Mouse (Mus musculus): ENCODE measurements around the gene Xrcc5.

Gene Xrcc5

DNA sequence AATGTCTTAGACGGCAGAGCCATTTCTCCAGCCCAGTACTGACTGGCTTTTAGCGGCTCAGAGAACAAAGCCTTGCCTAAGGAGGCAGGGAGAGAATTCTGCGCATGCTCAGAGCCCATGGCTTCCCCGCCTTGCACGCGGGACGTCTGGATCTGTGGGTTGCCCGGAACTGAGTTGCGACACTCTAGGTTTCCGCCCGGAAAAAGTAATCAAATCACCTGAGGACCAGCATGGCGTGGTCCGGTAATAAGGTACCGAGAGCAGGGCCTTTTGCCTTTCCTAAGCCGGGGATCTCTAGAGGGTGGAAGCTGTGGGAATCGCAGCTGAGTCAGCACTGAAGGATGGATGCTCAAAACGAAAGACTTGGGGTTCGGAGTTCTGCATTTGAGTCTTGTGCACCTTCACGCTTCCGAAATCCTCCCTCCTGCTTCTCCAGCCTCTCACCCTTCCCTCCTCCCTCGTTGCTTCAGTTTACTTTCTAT, at the start of gene Xrcc5:
TSS of gene Xrcc5 (plus strand) at position 105 of the 482 bp plus-strand sequence.
- DNase-seq (ENCODE audit: low spot score in 2 of 2) = peak; percentile 88 to 90

DNA sequence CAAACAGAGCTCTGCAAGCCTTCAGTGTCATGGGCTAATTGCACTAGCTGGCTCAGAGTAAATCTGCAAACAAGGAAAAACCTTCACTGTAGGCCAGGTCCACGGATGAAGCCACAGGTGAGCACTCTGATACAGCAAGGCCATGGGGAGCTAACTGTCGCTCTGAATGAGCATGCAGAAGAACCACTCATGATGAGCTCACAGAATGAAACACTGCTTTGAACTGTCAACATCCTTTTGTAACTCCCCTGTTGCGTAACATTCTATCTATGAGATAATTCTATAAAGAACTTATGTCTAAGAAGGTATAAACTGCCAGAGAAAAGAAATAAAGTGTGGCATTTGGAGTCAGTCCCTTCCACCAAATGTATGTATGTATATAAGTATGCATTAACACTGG, 44.1 kb upstream of the Xrcc5 start:
- DNase-seq (ENCODE audit: low spot score in 2 of 2) = no peak

- DNase-seq (ENCODE audit: low spot score in 2 of 2) = no peak
Observed at GRCm38 (mm10) chr1:72278085-72278484, 29.1 kb upstream of the Xrcc5 start.

DNA sequence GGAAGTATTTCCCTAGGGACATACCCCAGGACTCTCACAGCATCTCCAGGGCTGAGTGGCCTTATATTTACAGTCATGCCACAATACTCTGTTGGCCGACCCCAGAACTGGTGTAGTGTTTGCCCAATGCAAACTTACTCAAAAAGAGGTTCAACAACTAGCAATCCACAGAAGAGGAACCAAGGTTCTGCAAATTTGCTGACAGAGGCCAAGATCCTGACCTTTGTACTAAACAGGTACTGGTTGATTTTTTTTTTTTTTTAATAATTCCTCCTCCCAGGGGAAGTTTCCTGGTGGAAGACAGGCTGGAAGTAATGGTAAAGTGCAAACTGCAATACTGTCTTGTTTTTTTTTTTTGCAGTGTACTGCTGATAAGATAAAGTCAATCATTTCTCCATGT, 24.6 kb upstream of the Xrcc5 start:
- DNase-seq (ENCODE audit: low spot score in 2 of 2) = no peak

DNA sequence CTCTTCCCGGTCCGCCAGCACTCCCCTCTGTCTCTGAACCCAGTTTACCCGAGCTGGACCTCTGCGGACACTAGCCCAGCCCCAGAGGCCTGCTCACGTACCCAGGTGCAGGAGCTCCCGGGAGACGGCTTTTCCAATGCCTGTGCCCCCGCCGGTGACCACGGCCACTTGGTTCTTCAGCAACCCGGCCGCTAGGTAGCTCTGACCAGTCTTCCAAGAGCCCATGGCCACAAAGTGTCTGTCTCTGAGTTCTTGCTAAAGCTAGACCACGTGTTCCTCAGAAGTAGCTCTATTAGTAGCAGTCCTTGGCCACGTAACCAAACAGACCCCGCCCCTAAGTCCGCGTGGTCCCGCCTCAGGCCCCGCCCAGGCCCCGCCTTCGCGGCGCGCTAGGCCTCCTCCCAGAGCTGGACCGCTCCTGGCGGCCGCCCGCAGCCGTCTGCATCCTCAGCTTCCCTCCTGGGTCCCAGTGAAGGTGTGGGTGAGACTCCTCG, 23.2 kb upstream of the Xrcc5 start, which contains the start of the genes Pecr and Tmem169:
TSS of gene Pecr (minus strand) at position 323 of the 494 bp plus-strand sequence.
TSS of gene Tmem169 (plus strand) at position 378 of the 494 bp plus-strand sequence.
- peak; percentile 89 to 90 for DNase-seq (ENCODE audit: low spot score in 2 of 2)

DNA sequence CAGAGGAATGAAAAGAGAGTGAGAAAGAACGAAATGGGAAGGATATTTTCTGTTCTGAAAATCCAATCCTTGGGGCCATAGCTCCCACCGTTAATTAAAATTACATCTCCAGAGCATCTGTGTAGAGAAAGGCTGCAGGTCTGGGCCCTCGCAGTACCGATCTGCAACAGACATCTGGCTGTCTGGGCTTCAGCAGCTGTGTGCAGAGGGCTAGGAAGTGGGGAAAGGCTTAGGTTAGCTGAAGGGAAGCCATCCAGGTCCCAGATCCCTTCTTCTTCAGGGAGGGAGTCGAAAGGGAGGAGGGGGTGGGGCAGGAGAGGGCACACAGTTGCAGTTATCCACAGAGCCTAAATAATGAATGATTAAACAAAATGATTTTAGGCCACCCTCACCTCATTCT, 22.7 kb upstream of the Xrcc5 start:
- no peak for DNase-seq (ENCODE audit: low spot score in 2 of 2)

DNA sequence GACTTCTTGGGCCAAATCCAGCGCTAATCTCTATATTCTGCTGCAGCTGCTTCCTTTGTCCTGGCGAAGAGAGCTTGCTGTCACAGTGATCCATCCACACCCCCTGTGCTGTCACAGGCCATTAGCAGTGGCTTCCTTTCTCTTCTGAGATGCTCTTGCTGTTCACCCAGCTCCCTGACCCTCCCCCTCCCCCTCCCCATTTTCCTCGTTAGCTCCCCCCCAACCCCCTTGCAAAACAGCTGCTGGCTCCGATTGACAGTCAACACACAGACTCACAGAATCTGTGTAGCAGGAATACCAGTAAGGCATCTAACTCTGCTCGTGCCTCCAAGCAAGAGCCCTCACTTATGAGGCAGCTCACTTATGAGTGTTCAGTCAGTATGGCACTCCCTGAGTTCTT, 20.3 kb upstream of the Xrcc5 start:
- DNase-seq (ENCODE audit: low spot score in 2 of 2) = no peak

- DNase-seq (ENCODE audit: low spot score in 2 of 2) = no peak
Observed at GRCm38 (mm10) chr1:72287893-72288292, 19.3 kb upstream of the Xrcc5 start.

DNA sequence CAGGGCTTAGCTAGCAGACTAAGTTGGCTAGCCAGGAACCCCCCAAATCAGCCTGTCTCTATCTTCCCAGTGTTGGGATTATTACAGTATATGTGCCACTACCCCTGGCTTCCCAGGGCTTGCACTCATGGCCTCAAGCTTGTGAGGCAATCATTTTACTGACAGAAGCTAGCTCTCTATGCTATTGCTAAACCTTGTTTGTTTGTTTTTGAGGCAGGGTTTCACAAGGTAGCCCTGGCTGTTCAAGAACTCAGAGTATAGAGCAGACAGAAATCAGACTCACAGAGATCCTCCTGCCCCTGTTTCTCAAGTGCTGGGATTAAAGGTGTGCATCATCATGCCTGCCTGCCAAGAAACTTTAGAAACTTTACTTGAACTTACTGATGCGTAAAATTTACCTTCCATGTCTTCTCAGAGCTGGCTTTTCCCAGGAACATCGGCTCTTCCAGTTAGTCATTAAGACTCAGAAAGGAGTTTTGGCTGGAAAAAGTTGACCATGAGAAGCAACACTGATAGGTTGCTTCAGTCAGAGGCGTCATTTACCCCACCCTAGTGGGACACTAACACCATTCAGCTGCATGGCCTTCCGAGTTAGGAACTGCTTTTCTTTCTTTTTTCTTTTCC, 18.6 kb upstream of the Xrcc5 start:
- DNase-seq (ENCODE audit: low spot score in 2 of 2) = no peak

GRCm38 (mm10) chr1:72290896-72291295, 16.3 kb upstream of the Xrcc5 start:
- DNase-seq (ENCODE audit: low spot score in 2 of 2) = no peak

- no peak for DNase-seq (ENCODE audit: low spot score in 2 of 2)
Observed at GRCm38 (mm10) chr1:72291421-72291820, 15.8 kb upstream of the Xrcc5 start.

DNA sequence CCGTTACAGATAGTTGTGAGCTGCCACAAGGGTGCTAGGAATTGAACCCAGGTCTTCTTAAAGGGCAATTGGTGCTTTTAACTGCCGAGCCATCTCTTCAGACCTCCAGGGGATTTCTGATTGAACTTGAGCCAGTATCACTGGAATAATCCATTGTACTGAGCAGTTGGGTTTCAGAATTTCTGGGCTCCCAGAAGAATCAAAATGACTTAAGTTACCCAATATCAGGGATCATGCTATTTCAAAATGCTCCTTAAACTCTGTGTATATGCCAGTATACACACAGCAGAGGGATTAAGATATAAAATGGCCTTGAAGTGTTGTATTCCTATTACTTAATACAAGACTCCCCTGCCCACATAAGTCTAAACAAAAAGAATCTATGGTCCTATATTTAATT, 15.3 kb upstream of the Xrcc5 start:
- no peak for DNase-seq (ENCODE audit: low spot score in 2 of 2)

GRCm38 (mm10) chr1:72293869-72294663, 13.2 kb upstream of the Xrcc5 start:
- no peak for DNase-seq (ENCODE audit: low spot score in 2 of 2)

DNA sequence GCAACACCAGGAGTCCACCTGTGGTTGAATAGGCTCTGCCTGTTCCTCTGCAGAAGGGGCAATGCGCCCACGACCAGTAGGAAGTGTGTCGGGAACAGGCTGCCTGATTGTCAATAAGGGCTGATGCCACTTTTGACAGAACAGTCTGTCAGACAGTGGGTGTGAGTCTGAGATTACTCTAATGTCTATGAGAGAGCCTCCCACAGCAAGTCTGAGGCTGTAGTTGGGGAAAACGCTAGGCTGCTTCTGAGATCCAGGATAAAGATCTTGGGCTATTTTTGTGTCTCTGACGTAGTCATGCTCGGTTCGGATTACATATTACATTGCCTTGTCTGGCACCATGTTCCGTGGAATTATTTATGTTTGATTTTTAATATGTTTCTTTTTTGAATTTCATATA, 11.5 kb upstream of the Xrcc5 start:
- DNase-seq (ENCODE audit: low spot score in 2 of 2) = no peak

GRCm38 (mm10) chr1:72301845-72302244, 5.4 kb upstream of the Xrcc5 start:
- no peak for DNase-seq (ENCODE audit: low spot score in 2 of 2)

DNA sequence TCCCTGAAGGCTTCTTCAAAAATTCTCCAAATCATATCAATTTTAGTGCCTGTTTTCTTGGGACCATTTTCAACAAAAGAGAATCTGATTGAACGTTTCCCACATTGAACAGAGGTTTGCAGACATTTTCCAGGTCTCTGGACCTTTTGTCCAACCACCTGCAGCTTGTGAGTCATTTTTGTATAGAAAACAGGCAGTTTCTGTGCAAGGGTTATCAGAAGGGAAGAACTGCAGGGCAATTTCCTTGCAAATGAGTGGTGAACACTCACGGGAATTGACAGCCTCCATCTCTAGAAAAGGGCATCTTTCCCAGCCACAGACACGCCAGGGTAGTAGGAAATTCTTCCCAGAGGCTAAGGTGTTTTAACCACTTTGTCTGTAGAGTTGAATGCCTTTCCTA, 980 bp upstream of the Xrcc5 start:
- no peak for DNase-seq (ENCODE audit: low spot score in 2 of 2)

- peak; percentile 32 to 36 for DNase-seq (ENCODE audit: low spot score in 2 of 2)
Observed at GRCm38 (mm10) chr1:72306679-72307181, 491 bp upstream of the Xrcc5 start.

DNA sequence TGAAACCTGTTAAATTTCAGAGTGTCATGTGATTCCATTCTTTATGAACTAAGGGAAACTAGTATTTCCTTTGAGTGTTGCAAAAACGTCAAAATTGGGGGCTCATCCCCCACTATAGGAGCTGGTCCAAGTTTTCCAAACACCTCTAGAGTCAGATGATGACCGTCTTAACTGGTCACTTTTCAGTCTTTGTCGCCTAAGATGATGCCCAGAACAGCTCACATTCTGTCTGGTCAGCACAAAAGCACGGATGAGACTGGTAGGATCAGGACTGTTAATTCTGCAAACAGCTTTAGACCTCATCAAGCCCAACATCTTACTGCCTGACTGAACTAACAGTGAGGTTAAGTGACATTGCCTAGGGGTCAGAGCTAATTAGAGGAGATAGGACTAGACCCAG, 1.7 kb downstream of the Xrcc5 start:
- no peak for DNase-seq (ENCODE audit: low spot score in 2 of 2)

- no peak for DNase-seq (ENCODE audit: low spot score in 2 of 2)
Observed at GRCm38 (mm10) chr1:72309744-72310424, 2.7 kb downstream of the Xrcc5 start.

GRCm38 (mm10) chr1:72312701-72313398, 5.6 kb downstream of the Xrcc5 start:
- DNase-seq (ENCODE audit: low spot score in 2 of 2) = no peak

GRCm38 (mm10) chr1:72313399-72314039, 6.3 kb downstream of the Xrcc5 start:
- peak in 1 of 2 experiments; percentile 7 for DNase-seq (ENCODE audit: low spot score in 2 of 2)
